Mouse (Mus musculus) brain, embryonic 14.5 days (tissue): ENCODE measurements around the gene Greb1.

Source experiments
- CTCF ChIP-seq: fragments of 200-500 bp; IDR thresholded peaks from 2 replicates; pipeline ENCODE4 v1.5.1; 2012; ENCODE audit warnings: inconsistent platforms, mild to moderate bottlenecking, moderate library complexity, borderline replicate concordance; ENCODE audit not compliant: insufficient read depth, insufficient read length; ENCODE audit errors: extremely low read depth
- POLR2A ChIP-seq: fragments of 200-500 bp; IDR thresholded peaks from 2 replicates; pipeline ENCODE4 v1.6.1; 2012; ENCODE audit warnings: mild to moderate bottlenecking, inconsistent platforms, borderline replicate concordance; ENCODE audit not compliant: poor library complexity, insufficient read depth, insufficient read length, severe bottlenecking; ENCODE audit errors: extremely low read depth

DNA sequence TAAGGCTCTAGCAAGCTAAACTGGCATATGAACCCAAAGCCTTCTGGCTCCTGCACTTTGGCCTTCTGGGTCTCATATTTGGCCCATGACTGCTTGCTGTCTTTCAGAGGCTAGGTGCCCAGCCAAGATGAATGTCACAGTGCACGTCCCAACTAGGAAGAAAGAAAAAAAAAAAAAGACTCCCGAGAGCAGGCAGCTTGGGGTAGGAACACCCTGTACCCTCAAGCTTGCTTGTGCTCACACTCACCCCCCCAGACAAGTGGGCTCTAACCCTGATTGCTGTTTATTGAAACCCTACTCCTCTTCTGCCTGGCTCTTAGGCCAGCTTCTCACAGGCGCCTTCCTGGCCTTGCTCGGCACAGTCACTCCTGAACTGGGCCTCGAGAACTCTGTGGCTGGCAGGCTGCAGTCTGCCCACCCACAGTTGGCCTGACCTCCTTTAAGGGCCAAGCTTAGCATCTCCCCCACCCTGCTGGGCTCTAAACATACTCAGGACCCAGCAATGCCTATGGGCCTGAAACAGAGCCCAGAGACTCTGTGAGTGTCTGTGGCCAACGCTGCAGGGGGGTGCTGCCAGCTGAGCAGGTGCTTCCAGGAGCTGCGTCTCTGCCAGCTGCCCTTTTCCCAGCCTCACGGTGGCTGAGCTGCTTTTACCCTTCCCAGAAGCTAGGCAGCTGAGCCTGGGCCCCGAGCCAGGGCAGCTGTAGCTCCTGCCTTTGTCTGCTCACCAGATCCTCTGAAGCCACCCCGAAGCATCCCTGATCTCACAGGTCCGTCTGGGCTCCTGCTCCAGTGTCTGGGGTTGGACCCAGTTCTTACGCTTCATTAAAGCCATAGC, 157.0 kb downstream of the Greb1 start:
- TF ChIP-seq CTCF (no peak), POLR2A (no peak)
